Mouse (Mus musculus) megakaryocyte, adult 5-6 weeks (primary cell): ENCODE measurements around the gene Cldn19. TPM values are rescaled to one million over a fixed set of nuclear protein-coding genes. Genes with fewer than 3 reads are reported as not detected.

Source experiments
- ATAC-seq: 2 replicates; pipeline ENCODE4 v1.8.0; 2016; ENCODE audit warnings: mild to moderate bottlenecking, inconsistent platforms; ENCODE audit not compliant: poor library complexity, severe bottlenecking
- total RNA-seq, 2 experiments: library from RNA; stranded (forward) in 1 of 2; stranded (reverse) in 1 of 2; fragments of 153-499, 151-499 nt in 1 of 2; fragments of 221-1000, 200-1000 nt in 1 of 2; gene quantifications; 2 replicates each; pipeline versions ENCODE4 v1.2.3 to v1.2.4; 2015 to 2017

Gene Cldn19
- total RNA-seq, 2 experiments from 2014 or later = not detected

GRCm38 (mm10) chr4:119297361-119297760 lies 42.1 kb downstream of the Cldn19 start:
- no peak for ATAC-seq

GRCm38 (mm10) chr4:119300761-119301160 lies 45.5 kb downstream of the Cldn19 start:
- no peak for ATAC-seq

- no peak for ATAC-seq
Measured at GRCm38 (mm10) chr4:119301777-119302176, 46.6 kb downstream of the Cldn19 start.

- ATAC-seq = no peak
Measured at GRCm38 (mm10) chr4:119303291-119303690, 48.1 kb downstream of the Cldn19 start.

GRCm38 (mm10) chr4:119305418-119305817 lies 50.2 kb downstream of the Cldn19 start:
- no peak for ATAC-seq

Other genes starting within 250 kb of the Cldn19 start
- 9.0 and 14.4 TPM in 2 replicates for gene Slc2a1, start 146.7 kb upstream of the Cldn19 start, total RNA-seq (2015)
- gene Slc2a1, start 146.7 kb upstream of the Cldn19 start, total RNA-seq (2017) = 14.3 and 18.0 TPM in 2 replicates
- gene Zfp691, start 81.2 kb upstream of the Cldn19 start, total RNA-seq (2015) = 7.0 and 10.2 TPM in 2 replicates
- gene Zfp691, start 81.2 kb upstream of the Cldn19 start, total RNA-seq (2017) = 1.9 and 4.5 TPM in 2 replicates
- 4.4 and 10.0 TPM in 2 replicates for gene Ermap, start 65.4 kb upstream of the Cldn19 start, total RNA-seq (2015)
- gene Ermap, start 65.4 kb upstream of the Cldn19 start, total RNA-seq (2017) = 3.7 and 8.2 TPM in 2 replicates
- 20.6 and 28.6 TPM in 2 replicates for gene Svbp, start 60.1 kb upstream of the Cldn19 start, total RNA-seq (2015)
- 19.7 and 42.9 TPM in 2 replicates for gene Svbp, start 60.1 kb upstream of the Cldn19 start, total RNA-seq (2017)
- not detected in 2 replicates for gene Tmem269, start 37.2 kb upstream of the Cldn19 start, total RNA-seq (2015)
- gene Tmem269, start 37.2 kb upstream of the Cldn19 start, total RNA-seq (2017) = not detected in 2 replicates
- 2.1 and 4.5 TPM in 2 replicates for gene AU022252, start 22.7 kb upstream of the Cldn19 start, total RNA-seq (2015)
- gene AU022252, start 22.7 kb upstream of the Cldn19 start, total RNA-seq (2017) = 2.9 and 6.6 TPM in 2 replicates
- gene P3h1, start 22.5 kb upstream of the Cldn19 start, total RNA-seq (2015) = 0.94 and 1.1 TPM in 2 replicates
- 3.3 and 3.5 TPM in 2 replicates for gene P3h1, start 22.5 kb upstream of the Cldn19 start, total RNA-seq (2017)
- gene Ybx1, start 39.2 kb downstream of the Cldn19 start, total RNA-seq (2015) = 721 and 749 TPM in 2 replicates
- gene Ybx1, start 39.2 kb downstream of the Cldn19 start, total RNA-seq (2017) = 791 and 811 TPM in 2 replicates
- 84.7 and 92.6 TPM in 2 replicates for gene Ppih, start 65.1 kb downstream of the Cldn19 start, total RNA-seq (2015)
- gene Ppih, start 65.1 kb downstream of the Cldn19 start, total RNA-seq (2017) = 87.4 and 98.8 TPM in 2 replicates
- 0.07 TPM in 1 of 2 replicates, not detected in the other for gene Ccdc30, start 160.1 kb downstream of the Cldn19 start, total RNA-seq (2015)
- gene Ccdc30, start 160.1 kb downstream of the Cldn19 start, total RNA-seq (2017) = not detected in 2 replicates
- 8.0 and 8.6 TPM in 2 replicates for gene Ppcs, start 167.0 kb downstream of the Cldn19 start, total RNA-seq (2015)
- 7.2 and 7.6 TPM in 2 replicates for gene Ppcs, start 167.0 kb downstream of the Cldn19 start, total RNA-seq (2017)
- not detected in 2 replicates for gene Zmynd12, start 167.4 kb downstream of the Cldn19 start, total RNA-seq (2015)
- gene Zmynd12, start 167.4 kb downstream of the Cldn19 start, total RNA-seq (2017) = not detected in 2 replicates
- not detected in 2 replicates for gene Rimkla, start 237.2 kb downstream of the Cldn19 start, total RNA-seq (2015)
- gene Rimkla, start 237.2 kb downstream of the Cldn19 start, total RNA-seq (2017) = not detected in 2 replicates